In genomic region chr4:86717176-86717575, GRCm38 (mm10) we compare ENCODE assay signal across 12 mouse cellular contexts. TPM values are rescaled to one million over a fixed set of nuclear protein-coding genes. Genes with fewer than 3 reads are reported as not detected.
DNase-seq lines count a peak whose midpoint lies in the region; ATAC-seq and TF ChIP-seq lines count a peak whose summit lies in the region.
"Had no signal": no experiment of that assay in that cellular context is flagged by ENCODE, and none has a peak within 500 bp of the region (broad histone marks: within the 10 kb centered on the region; RNA-seq: fewer than 3 reads in every experiment).

No protein-coding gene starts in this region.

- H3K27me3 ChIP-seq in kidney, adult 2 months (replicated peaks; ENCODE audit: control insufficient read depth, insufficient read depth, low read length) = no peaks in the 10 kb centered on the region
- no peaks in the 10 kb centered on the region for H3K27me3 ChIP-seq in kidney, embryonic 14.5 days (ENCODE audit: control insufficient read depth, insufficient read depth, low read length)
- H3K27me3 ChIP-seq: midbrain, embryonic 13.5 days had no signal

- WGBS in kidney, adult 2 months = 46% methylated on average over 1 of the region's 1 CpGs
- WGBS in kidney, embryonic 14.5 days = 73% methylated on average over 1 of the region's 1 CpGs
- WGBS in macrophage (ENCODE audit: missing documents) = 100% methylated on average over 1 of the region's 1 CpGs

- peaks cover 24% of the 10 kb centered on the region for H3K79me2 ChIP-seq in macrophage (ENCODE audit: inconsistent target)

- peak; percentile 61 for DNase-seq in adrenal gland, postnatal 14 days
- DNase-seq in adrenal gland, postnatal 4 days (ENCODE audit: low spot score in 2 of 2) = no peak
- DNase-seq in kidney, adult 2 months = peak; percentile 14
- DNase-seq in ovary, adult 18-20 months (ENCODE audit: low spot score) = peak; percentile 55
- DNase-seq in ovary, postnatal 36 days (ENCODE audit: low spot score) = no peak
- DNase-seq in layer of hippocampus, postnatal 10 days (ENCODE audit: low spot score in 2 of 2) = no peak
- DNase-seq: B cell, adult 2 months had no signal

- H3K4me1 ChIP-seq in kidney, adult 2 months (ENCODE audit: control insufficient read depth, insufficient read depth, low read length) = no peaks in the 10 kb centered on the region; the same call in 1 of the 2 replicates
- H3K4me1 ChIP-seq in kidney, embryonic 14.5 days (ENCODE audit: control insufficient read depth, insufficient read depth, low read length) = no peaks in the 10 kb centered on the region
- H3K4me1 ChIP-seq: midbrain, embryonic 13.5 days had no signal

- H3K4me2 ChIP-seq in kidney, embryonic 14.5 days (replicated peaks; ENCODE audit: low read depth, low read length) = no peak overlapping the region
- H3K4me2 ChIP-seq: midbrain, embryonic 13.5 days had no signal

- no peak overlapping the region for H3K9ac ChIP-seq in kidney, embryonic 14.5 days (ENCODE audit: low read depth, low read length)
- H3K9ac ChIP-seq: midbrain, embryonic 13.5 days had no signal

- no peak overlapping the region for H3K4me3 ChIP-seq in kidney, adult 2 months (ENCODE audit: insufficient read depth, low read depth, low read length)
- H3K4me3 ChIP-seq in kidney, embryonic 14.5 days (ENCODE audit: low read length) = no peak overlapping the region
- no peak overlapping the region for H3K4me3 ChIP-seq in macrophage (ENCODE audit: inconsistent target)
- H3K4me3 ChIP-seq: layer of hippocampus, adult 2 months; midbrain, embryonic 13.5 days had no signal

- no peak for ATAC-seq in kidney, embryonic 14.5 days (ENCODE audit: low FRiP score, low TSS enrichment)
- ATAC-seq: hindbrain, embryonic 16.5 days; midbrain, embryonic 13.5 days had no signal

- no peaks in the 10 kb centered on the region for H3K9me3 ChIP-seq in kidney, embryonic 14.5 days (ENCODE audit: control insufficient read depth, low read length)
- H3K9me3 ChIP-seq: midbrain, embryonic 13.5 days had no signal

- no peak for TF ChIP-seq CTCF in kidney, adult 2 months (conservative IDR thresholded peaks at IDR 0.05; ENCODE audit: insufficient read depth, insufficient read length, low read depth, low read length)

- H3K27ac ChIP-seq in kidney, adult 2 months (ENCODE audit: insufficient read depth, low read depth, low read length) = no peak overlapping the region
- no peak overlapping the region for H3K27ac ChIP-seq in kidney, embryonic 14.5 days (ENCODE audit: low read depth, low read length)
- peak overlapping the region; percentile 60 for H3K27ac ChIP-seq in macrophage
- H3K27ac ChIP-seq: layer of hippocampus, adult 2 months; midbrain, embryonic 13.5 days had no signal

- TF ChIP-seq POLR2A in kidney, adult 2 months (IDR thresholded peaks at IDR 0.05; ENCODE audit: low read depth, low read length) = no peak

- H3K36me3 ChIP-seq in kidney, adult 2 months (ENCODE audit: control insufficient read depth, insufficient read depth, low read length) = no peaks in the 10 kb centered on the region
- no peaks in the 10 kb centered on the region for H3K36me3 ChIP-seq in kidney, embryonic 14.5 days (ENCODE audit: control insufficient read depth, insufficient read depth, low read length)
- no peaks in the 10 kb centered on the region for H3K36me3 ChIP-seq in macrophage (ENCODE audit: inconsistent target)
- H3K36me3 ChIP-seq: midbrain, embryonic 13.5 days had no signal

RNA-seq across cellular contexts. Expression of gene Dennd4c, which starts 31.2 kb away (rescaled TPM):
- total RNA-seq in adrenal gland, postnatal 14 days (2021) = 38.8 and 49.0 TPM in 2 replicates
- total RNA-seq in adrenal gland, postnatal 4 days (2021) = 10 to 100 TPM; 44.4 to 46.0 TPM
- 4.7 and 5.6 TPM in 2 replicates for polyA plus RNA-seq in kidney, adult 2 months (2012; rRNA removed)
- polyA plus RNA-seq in kidney, embryonic 14.5 days (2014; fragmentation: Nextera tagmentation; extraction: Ambion mirVana) = 4.9 and 10.3 TPM in 2 replicates
- total RNA-seq in macrophage (2018; cell fraction: chromatin; rRNA removed) = 100 to 1,000 TPM in 19 of 26 experiments, 10 to 100 TPM in 7; 66.5 to 378 (median 147) TPM
- total RNA-seq in macrophage (2018; cell fraction: cytosol; rRNA removed) = 100 to 1,000 TPM in 10 of 26 experiments, 10 to 100 TPM in 16; 27.7 to 142 (median 59.3) TPM
- 100 to 1,000 TPM in 15 of 26 experiments, 10 to 100 TPM in 11; 57.1 to 321 (median 110) TPM for total RNA-seq in macrophage (2018; cell fraction: nucleus; rRNA removed)
- polyA plus RNA-seq in macrophage (2018) = 50.7 to 67.8 TPM (median 60.9 TPM) in 3 replicates
- total RNA-seq in layer of hippocampus, postnatal 10 days (2021) = 10 to 100 TPM; 13.0 to 14.8 TPM

RNA-seq across cellular contexts. Expression of gene Plin2, which starts 47.3 kb away (rescaled TPM):
- 257 and 311 TPM in 2 replicates for total RNA-seq in adrenal gland, postnatal 14 days (2021)
- 100 to 1,000 TPM; 209 to 264 TPM for total RNA-seq in adrenal gland, postnatal 4 days (2021)
- 143 and 152 TPM in 2 replicates for polyA plus RNA-seq in kidney, adult 2 months (2012; rRNA removed)
- 50.4 and 56.5 TPM in 2 replicates for polyA plus RNA-seq in kidney, embryonic 14.5 days (2014; fragmentation: Nextera tagmentation; extraction: Ambion mirVana)
- total RNA-seq in macrophage (2018; cell fraction: chromatin; rRNA removed) = 1,000 to 10,000 TPM in 2 of 26 experiments, 100 to 1,000 TPM in 24; 116 to 1,608 (median 288) TPM
- 1,000 to 10,000 TPM in 12 of 26 experiments, 100 to 1,000 TPM in 14; 487 to 1,958 (median 813) TPM for total RNA-seq in macrophage (2018; cell fraction: cytosol; rRNA removed)
- 100 to 1,000 TPM; 256 to 887 (median 407) TPM for total RNA-seq in macrophage (2018; cell fraction: nucleus; rRNA removed)
- polyA plus RNA-seq in macrophage (2018) = 864 to 2,248 TPM (median 2,111 TPM) in 3 replicates
- total RNA-seq in layer of hippocampus, postnatal 10 days (2021) = 10 to 100 TPM; 17.3 to 18.0 TPM

Comparison
In these comparisons a context has a peak if more than half of its experiments do, and no peak if none do; other contexts are left out.
1. DNase-seq: peak in adrenal gland, postnatal 14 days (single experiment), kidney, adult 2 months (single experiment) and ovary, adult 18-20 months (single experiment); none in adrenal gland, postnatal 4 days (0 of 2), ovary, postnatal 36 days (single experiment) and layer of hippocampus, postnatal 10 days (0 of 2).
2. RNA of gene Plin2, which starts 47.3 kb away (total RNA-seq): 257 to 311 TPM in adrenal gland, postnatal 14 days and 209 to 264 TPM in adrenal gland, postnatal 4 days; 17.3 to 18.0 TPM in layer of hippocampus, postnatal 10 days; every median in the first group is over 10 times any median in the second.